Mouse (Mus musculus): Measurements from ENCODE around the gene Plekho2.

- TF ChIP-seq CTCF (IDR thresholded peaks at IDR 0.05 in 2 of 3, conservative IDR thresholded peaks at IDR 0.05 in 1 of 3; ENCODE audit: control insufficient read depth in 1 of 3, insufficient read depth in 1 of 3, low read depth in 2 of 3, low read length in 3 of 3, poor library complexity in 1 of 3, severe bottlenecking in 1 of 3) (no peak), EP300 (IDR thresholded peaks at IDR 0.05; ENCODE audit: low read depth in 1 of 2, low read length in 2 of 2) (peak; percentile 92 to 94), NRF1 (IDR thresholded peaks at IDR 0.05; ENCODE audit: insufficient read depth, low read depth, low read length, poor library complexity, severe bottlenecking) (no peak), POLR2A (IDR thresholded peaks at IDR 0.05; ENCODE audit: control insufficient read depth in 1 of 2, insufficient read depth in 1 of 2, low read depth in 1 of 2, low read length in 2 of 2, poor library complexity in 1 of 2) (no peak; a peak in 1 of 4 replicates), POLR2AphosphoS2 (IDR thresholded peaks at IDR 0.05; ENCODE audit: low read length) (no peak), ZKSCAN1 (IDR thresholded peaks at IDR 0.05; ENCODE audit: low read depth, low read length) (no peak), TBP (IDR thresholded peaks at IDR 0.05; ENCODE audit: low read depth, low read length) (no peak), HCFC1 (IDR thresholded peaks at IDR 0.05; ENCODE audit: low read depth, low read length) (no peak), GATA1 (IDR thresholded peaks at IDR 0.05; ENCODE audit: low read depth, low read length) (peak; percentile 88), CHD2 (IDR thresholded peaks at IDR 0.05; ENCODE audit: low read length) (no peak), POLR2AphosphoS5 (IDR thresholded peaks at IDR 0.05; ENCODE audit: borderline replicate concordance, low read depth, low read length) (no peak)
Measured at GRCm38 (mm10) chr9:65542111-65542524, 37.7 kb downstream of the Plekho2 start.

All from MEL (cell line).